Mouse (Mus musculus) left cerebral cortex, adult 18-20 months (tissue): ENCODE results near the gene Afdn. TPM values are rescaled to one million over a fixed set of nuclear protein-coding genes. Genes with fewer than 3 reads are reported as not detected.

Source experiments
- DNase-seq, 2 experiments: peaks; one replicate each; pipeline ENCODE4 v3.0.0; 2021 to 2022; ENCODE audit warnings: low spot score in 2 of 2, mixed read lengths in 1 of 2
- total RNA-seq, 2 experiments: library from RNA; stranded (reverse); gene quantifications; 2 replicates each; pipeline ENCODE4 v1.2.3; 2021

The Afdn gene
- total RNA-seq, 2 experiments from 2014 or later = 114 TPM

- DNase-seq = no peak
Measured at GRCm38 (mm10) chr17:13738121-13738776, 22.1 kb upstream of the Afdn start.

- no peak for DNase-seq
Measured at GRCm38 (mm10) chr17:13738916-13739315, 21.4 kb upstream of the Afdn start.

GRCm38 (mm10) chr17:13739981-13740380 is 20.4 kb upstream of the Afdn start:
- no peak for DNase-seq

- DNase-seq = no peak
Measured at GRCm38 (mm10) chr17:13740796-13741195, 19.5 kb upstream of the Afdn start.

GRCm38 (mm10) chr17:13741611-13742010 is 18.7 kb upstream of the Afdn start:
- DNase-seq = no peak

- DNase-seq = no peak
Measured at GRCm38 (mm10) chr17:13742334-13742733, 18.0 kb upstream of the Afdn start.

DNA sequence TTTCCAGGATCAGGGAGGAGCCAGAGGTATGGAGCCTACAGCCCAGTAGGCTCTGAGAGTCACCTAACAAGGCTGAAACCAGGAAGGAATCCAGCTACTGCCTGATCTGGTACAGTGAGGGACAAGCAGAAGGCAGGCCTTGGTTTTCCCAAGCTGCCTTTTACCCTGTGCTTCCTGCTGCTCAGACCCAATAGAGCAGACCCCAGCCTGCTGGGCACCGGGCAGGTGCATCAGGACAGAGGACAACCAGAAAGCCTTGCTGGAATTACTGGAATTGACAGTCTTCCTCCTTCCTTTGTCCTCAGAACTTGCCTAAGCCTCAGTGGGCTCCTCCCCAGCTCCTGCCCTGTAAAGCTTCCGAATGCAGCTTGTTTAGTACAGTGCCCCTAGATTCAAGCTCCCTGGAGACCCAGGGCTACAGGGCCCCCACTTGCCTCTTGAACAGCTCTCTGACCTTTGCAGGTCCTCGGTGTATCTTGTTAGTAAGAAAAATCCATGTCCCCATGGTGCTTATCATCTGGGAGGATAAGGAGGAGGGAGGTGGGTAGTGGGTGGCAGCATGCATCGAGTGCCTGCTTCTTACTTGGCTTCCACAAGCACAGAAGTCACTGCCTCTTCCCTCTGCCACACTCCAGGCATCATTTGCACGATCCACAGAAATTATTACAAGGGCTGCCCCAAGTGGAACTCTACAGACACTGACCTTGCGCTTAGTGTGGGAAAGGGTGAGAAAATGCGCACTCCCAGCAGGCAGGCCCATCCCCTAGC is 17.2 kb upstream of the Afdn start:
- DNase-seq = no peak

GRCm38 (mm10) chr17:13743709-13744079 is 16.6 kb upstream of the Afdn start:
- no peak for DNase-seq

GRCm38 (mm10) chr17:13744219-13744618 is 16.1 kb upstream of the Afdn start:
- no peak for DNase-seq

GRCm38 (mm10) chr17:13744824-13745223 is 15.5 kb upstream of the Afdn start:
- peak in 1 of 2 experiments; percentile 20 for DNase-seq

DNA sequence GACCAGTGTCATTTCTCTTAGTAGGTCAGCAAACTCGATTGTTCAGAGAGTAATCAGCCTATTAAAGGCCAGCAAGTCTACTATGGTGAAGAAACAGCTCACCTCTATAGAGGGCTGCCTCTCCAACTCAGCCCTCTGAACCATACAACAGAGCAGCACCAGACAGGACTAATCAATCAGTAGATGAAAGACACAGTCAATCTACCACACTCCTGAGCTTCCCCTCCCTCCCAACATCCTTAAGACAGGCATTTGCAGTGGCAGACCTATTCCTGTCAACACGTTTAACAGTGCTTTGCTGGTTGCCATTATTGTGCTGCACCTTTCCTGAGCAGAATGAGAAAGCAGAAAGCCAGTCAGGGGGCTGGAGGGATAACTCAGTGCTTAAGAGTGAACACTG is 15.0 kb upstream of the Afdn start:
- no peak for DNase-seq

DNA sequence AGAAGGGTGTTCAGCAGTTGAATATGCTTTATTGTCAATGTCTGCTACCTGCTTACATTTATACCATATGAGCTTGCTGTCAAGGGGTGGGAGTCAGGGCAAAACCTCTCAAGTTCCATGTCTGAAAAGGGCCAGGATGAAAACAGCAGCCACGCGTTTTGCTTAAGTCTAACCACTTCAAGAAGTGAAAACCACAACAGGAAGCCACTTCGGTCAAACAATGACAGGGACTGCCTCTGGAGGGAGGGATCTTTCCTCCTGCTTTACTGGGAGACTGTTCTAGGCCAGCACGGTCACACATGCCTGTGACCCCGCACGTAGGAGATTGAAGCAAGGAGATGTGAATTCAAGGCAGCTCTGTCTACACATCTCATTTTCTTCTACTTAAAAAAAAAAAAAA is 14.0 kb upstream of the Afdn start:
- no peak for DNase-seq

GRCm38 (mm10) chr17:13747681-13748080 is 12.7 kb upstream of the Afdn start:
- DNase-seq = no peak

GRCm38 (mm10) chr17:13749027-13749426 is 11.3 kb upstream of the Afdn start:
- no peak for DNase-seq

DNA sequence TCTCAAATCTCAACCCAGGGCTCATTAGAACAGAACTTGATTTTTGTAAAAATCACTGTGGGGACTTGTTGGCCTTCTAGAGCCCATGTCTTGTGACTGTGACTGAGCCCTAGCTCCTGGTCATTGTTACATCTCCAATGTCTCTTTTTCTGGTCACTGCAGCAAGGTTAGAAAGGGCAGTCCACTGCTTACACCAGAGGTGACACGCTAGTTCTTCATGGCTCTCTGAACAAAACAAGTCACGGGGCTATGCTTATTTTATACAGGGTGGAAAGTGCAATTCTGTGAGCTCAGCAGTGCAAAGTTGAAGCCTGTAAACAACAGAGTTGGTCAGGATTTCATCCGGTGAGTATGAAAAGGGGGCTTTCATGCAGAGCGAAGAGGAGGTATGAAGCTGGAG is 6.4 kb upstream of the Afdn start:
- no peak for DNase-seq

- no peak for DNase-seq
Measured at GRCm38 (mm10) chr17:13754940-13755339, 5.4 kb upstream of the Afdn start.

DNA sequence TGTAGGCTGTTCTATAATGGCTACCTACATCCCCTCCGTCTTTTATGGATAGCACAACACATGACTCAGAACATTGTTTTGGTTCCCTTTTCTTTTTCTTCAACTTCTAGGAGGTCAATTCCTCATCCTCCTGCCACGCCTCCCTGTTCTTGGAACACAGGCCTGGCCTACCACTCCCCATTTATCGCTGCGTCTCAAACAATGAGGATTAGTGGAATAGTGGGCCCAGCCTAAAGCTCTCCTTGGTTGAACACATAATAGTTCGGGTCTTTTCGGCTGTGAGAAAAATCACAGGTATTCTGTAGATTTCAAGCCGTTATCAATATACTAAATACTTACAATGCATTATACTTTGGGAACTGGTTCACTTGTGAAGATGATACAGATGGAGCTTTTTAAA is 1.8 kb upstream of the Afdn start:
- DNase-seq = no peak

- no peak for DNase-seq
Measured at GRCm38 (mm10) chr17:13759156-13759852, 1.0 kb upstream of the Afdn start.

DNA sequence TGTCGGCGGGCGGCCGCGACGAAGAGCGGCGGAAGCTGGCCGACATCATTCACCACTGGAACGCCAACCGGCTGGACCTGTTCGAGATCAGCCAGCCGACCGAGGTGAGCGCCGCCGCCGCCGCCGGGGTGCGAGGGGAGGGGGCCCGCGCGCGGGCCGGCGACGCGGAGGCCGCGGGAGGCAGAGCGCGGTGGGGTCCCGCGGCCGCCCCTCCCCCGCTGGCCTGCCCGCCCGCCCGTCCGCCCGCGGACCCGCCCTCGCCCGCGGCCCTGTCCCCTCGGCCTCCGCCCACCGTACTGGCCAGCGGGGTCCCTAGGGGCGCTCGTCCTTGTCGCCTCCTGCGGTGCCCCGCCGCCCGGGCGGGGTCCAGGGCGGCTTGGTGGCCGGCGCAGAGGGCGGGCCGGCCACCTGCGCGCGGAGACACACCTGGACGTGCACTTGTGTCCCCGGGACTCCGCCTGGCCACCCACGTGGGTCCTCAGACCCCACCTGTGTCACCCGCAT is 388 bp downstream of the Afdn start:
- DNase-seq = no peak

DNA sequence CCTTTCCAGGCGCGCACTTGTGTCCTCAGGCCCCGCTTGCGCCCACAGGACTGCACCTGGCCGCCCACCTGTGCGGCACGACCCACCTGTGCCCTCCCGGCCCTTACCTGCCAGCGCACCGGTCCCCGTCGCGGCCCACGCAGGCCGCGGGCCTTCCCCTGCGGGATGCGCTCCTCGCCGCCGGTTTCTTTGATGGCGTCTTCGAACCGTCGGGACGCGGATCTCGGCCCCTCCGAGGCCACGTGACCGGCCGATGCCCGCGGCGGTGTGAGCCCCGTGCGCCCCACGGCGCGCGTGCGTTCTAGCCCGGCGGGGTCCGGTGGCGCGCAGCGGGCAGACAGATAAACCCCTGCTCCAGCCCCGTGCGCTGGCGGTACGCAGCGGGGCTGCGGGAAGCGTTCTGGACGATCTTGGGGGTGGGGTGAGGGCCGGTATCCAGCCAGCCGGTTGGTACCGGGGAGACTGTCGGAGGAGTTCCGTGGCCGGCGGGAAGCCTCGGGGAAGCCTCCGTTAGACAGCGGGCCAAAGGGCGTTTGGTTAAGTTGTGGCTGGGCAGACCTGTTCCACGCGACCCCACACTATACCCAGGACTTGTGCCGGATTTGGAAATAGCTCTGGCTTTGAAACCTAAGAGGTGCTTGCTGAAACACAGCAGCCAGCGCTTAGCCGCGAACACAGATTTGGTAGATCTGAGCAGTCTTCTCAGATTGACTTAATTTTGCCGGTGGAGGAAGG is 1.0 kb downstream of the Afdn start, which contains the start of gene Tcte2:
TSS of gene Tcte2 (minus strand) at position 647 of the 735 bp plus-strand sequence.
- DNase-seq = peak; percentile 44 to 58

DNA sequence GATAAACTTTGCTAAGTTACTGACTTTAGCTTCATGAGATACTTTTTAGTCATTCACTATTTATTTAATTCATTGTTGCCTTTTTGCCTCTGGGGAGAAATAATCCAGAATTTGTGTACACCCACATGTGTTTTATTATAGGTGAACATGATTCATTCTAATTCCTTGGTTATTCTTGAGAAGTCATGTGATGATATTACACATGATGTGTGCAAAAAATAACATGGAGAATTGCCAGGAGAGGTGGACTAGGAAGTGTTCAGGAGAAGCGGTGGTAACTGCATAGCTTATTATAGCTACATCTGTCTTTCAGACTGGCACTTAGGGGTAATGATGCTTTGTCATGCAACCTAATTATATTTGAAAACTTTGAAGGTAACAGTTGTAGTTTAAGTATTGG is 3.5 kb downstream of the Afdn start:
- no peak for DNase-seq
